ENCODE assay signal across 18 mouse cellular contexts in genomic region chr16:48326903-48327302, GRCm38 (mm10). TPM values are rescaled to one million over a fixed set of nuclear protein-coding genes. Genes with fewer than 3 reads are reported as not detected.
A peak's percentile ranks its signal among the peaks of the same experiment; 100 is the strongest.
DNase-seq lines count a peak whose midpoint lies in the region; ATAC-seq lines count a peak whose summit lies in the region.
"Had no signal": no experiment of that assay in that cellular context is flagged by ENCODE, and none has a peak within 500 bp of the region (broad histone marks: within the 10 kb centered on the region; RNA-seq: fewer than 3 reads in every experiment).

No protein-coding gene starts in this region.

- no peak for DNase-seq in cerebellum, postnatal 4 days (ENCODE audit: low spot score in 2 of 2)
- peak; percentile 25 for DNase-seq in retina, adult 2 months (ENCODE audit: low read depth, low spot score)
- DNase-seq in retina, embryonic 14.5 days (ENCODE audit: low spot score): no peak
- DNase-seq in embryo, embryonic 10.5 days (ENCODE audit: low spot score): peak; percentile 68
- DNase-seq in retina, postnatal 1 day: peak; percentile 13
- DNase-seq in heart, postnatal 36 days: no peak
- DNase-seq: gastrocnemius, postnatal 25 days; thymus, postnatal 36 days had no signal

- ATAC-seq in cerebellum, adult (ENCODE audit: insufficient number of reproducible peaks, low FRiP score, low TSS enrichment): 0 out of 2 replicates have a peak, but pooled peaks have one; percentile 16
- no peak for ATAC-seq in CD4-positive, CD25-positive, alpha-beta regulatory T cell, adult 4 months
- ATAC-seq: forebrain, embryonic 13.5 days; lung, postnatal 0 days had no signal

- intact Hi-C loops in heart, postnatal 36 days (cut with DNase I): no loop called here

RNA-seq across cellular contexts. Expression of gene Dppa2, which starts 23.2 kb away (rescaled TPM):
- total RNA-seq in heart, postnatal 36 days (2021): not detected
- not detected for polyA plus RNA-seq in CD4-positive, CD25-positive, alpha-beta regulatory T cell, adult 4 months (2017; shearing (Covaris generic))
- total RNA-seq: gastrocnemius, postnatal 25 days; left cerebral cortex, adult 18-20 months; liver, adult 2 months had no signal
- polyA plus RNA-seq: embryonic facial prominence, embryonic 11.5 days; forebrain, embryonic 13.5 days; heart, postnatal 0 days; liver, adult 2 months; midbrain, embryonic 12.5 days; neural tube, embryonic 13.5 days had no signal

RNA-seq across cellular contexts. Expression of gene Dppa4, which starts 43.4 kb away (rescaled TPM):
- total RNA-seq in heart, postnatal 36 days (2021): not detected
- not detected for polyA plus RNA-seq in CD4-positive, CD25-positive, alpha-beta regulatory T cell, adult 4 months (2017; shearing (Covaris generic))
- total RNA-seq: gastrocnemius, postnatal 25 days; left cerebral cortex, adult 18-20 months; liver, adult 2 months had no signal
- polyA plus RNA-seq: embryonic facial prominence, embryonic 11.5 days; forebrain, embryonic 13.5 days; heart, postnatal 0 days; liver, adult 2 months; lung, postnatal 0 days; midbrain, embryonic 12.5 days; neural tube, embryonic 13.5 days had no signal

Comparison
In these comparisons a context has a peak if more than half of its experiments do, and no peak if none do; other contexts are left out.
1. DNase-seq: peak in retina, adult 2 months (single experiment), embryo, embryonic 10.5 days (single experiment) and retina, postnatal 1 day (single experiment); none in cerebellum, postnatal 4 days (0 of 2), retina, embryonic 14.5 days (single experiment) and heart, postnatal 36 days (0 of 2).